Mouse (Mus musculus) stomach, postnatal 0 days (tissue): Measurements from ENCODE around the gene Hist1h4h.

Experiments used
- CTCF ChIP-seq: IDR thresholded peaks from 2 replicates; pipeline ENCODE4 v1.5.1; 2016; ENCODE audit warnings: antibody characterized with exemption, low read depth, mild to moderate bottlenecking, moderate library complexity
- EP300 ChIP-seq: optimal IDR thresholded peaks from 2 replicates; pipeline ENCODE3; 2016; ENCODE audit warnings: antibody characterized with exemption

DNA sequence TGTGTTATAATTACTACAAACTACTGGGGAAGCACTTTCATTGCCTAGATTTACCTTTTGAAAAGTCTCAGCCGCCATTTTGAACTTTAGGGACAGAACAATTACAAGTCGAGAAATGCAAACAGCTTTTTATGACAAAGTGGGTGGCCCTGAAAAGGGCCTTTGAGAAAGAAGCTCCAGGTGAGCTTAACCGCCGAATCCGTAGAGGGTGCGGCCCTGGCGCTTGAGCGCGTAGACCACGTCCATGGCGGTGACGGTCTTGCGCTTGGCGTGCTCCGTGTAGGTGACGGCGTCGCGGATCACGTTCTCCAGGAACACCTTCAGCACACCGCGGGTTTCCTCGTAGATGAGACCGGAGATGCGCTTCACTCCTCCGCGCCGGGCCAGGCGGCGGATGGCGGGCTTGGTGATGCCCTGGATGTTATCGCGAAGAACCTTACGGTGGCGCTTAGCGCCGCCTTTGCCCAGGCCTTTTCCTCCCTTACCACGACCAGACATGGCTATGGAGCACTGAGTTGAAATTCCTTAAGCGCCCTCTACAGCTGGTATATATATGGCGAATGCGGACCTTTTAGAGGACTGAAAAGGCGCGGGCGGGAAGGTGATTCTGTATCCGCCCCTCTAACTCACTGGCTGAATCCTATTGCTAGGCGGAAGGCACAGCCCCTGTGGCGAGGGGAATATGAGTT is 20.4 kb downstream of the Hist1h4h start, which contains the start of gene Hist1h4f:
- peak; percentile 69 for TF ChIP-seq CTCF
- peak; percentile 7 for TF ChIP-seq EP300
